Mouse (Mus musculus) embryonic facial prominence, embryonic 11.5 days (tissue): ENCODE measurements around the gene Gm45140. TPM values are rescaled to one million over a fixed set of nuclear protein-coding genes. Genes with fewer than 3 reads are reported as not detected.
A peak's percentile ranks its signal among the peaks of the same experiment; 100 is the strongest.

ENCODE experiments used
- ATAC-seq: fragments of 200-750 bp; cut with Nextera tagmentation; replicated peaks from 2 replicates; pipeline ENCODE4 v1.8.0; 2017; ENCODE audit warnings: low read depth; ENCODE audit not compliant: insufficient number of reproducible peaks, low FRiP score, low TSS enrichment
- DNase-seq: peaks from one replicate; pipeline ENCODE4 v3.0.0-alpha.2; 2015; ENCODE audit warnings: low spot score
- H3K27ac ChIP-seq: fragments of 300-500 bp; sonication (generic); replicated peaks from 2 replicates; pipeline ENCODE4 v1.5.1; 2014; ENCODE audit warnings: mild to moderate bottlenecking, low read depth, low read length, control low read depth
- H3K27me3 ChIP-seq: fragments of 300-500 bp; sonication (generic); 2 replicates; pipeline ENCODE4 v1.6.1; 2014; ENCODE audit warnings: mild to moderate bottlenecking, low read length, moderate library complexity, mixed read lengths; ENCODE audit not compliant: control insufficient read depth, insufficient read depth
- H3K36me3 ChIP-seq: fragments of 300-500 bp; sonication (generic); replicated peaks from 2 replicates; pipeline ENCODE4 v1.6.1; 2014; ENCODE audit warnings: low read depth, mild to moderate bottlenecking, low read length, moderate library complexity, mixed read lengths; ENCODE audit not compliant: control insufficient read depth, insufficient read depth
- H3K4me1 ChIP-seq: fragments of 300-500 bp; sonication (generic); 2 replicates; pipeline ENCODE4 v1.6.1; 2014; ENCODE audit warnings: low read length, mixed read lengths; ENCODE audit not compliant: control insufficient read depth, insufficient read depth
- H3K4me2 ChIP-seq: fragments of 300-500 bp; sonication (generic); 2 replicates; pipeline ENCODE4 v1.6.1; 2014; ENCODE audit warnings: low read depth, mild to moderate bottlenecking, control low read depth, low read length, moderate library complexity
- H3K4me3 ChIP-seq: fragments of 300-500 bp; sonication (generic); 2 replicates; pipeline ENCODE4 v1.5.1; 2014; ENCODE audit warnings: low read depth, low read length, control low read depth
- H3K9ac ChIP-seq: fragments of 300-500 bp; sonication (generic); replicated peaks from 2 replicates; pipeline ENCODE4 v1.6.1; 2014; ENCODE audit warnings: mild to moderate bottlenecking, control low read depth, low read length
- H3K9me3 ChIP-seq: fragments of 300-500 bp; sonication (generic); replicated peaks from 2 replicates; pipeline ENCODE4 v1.6.1; 2016; ENCODE audit warnings: mild to moderate bottlenecking, low read length, inconsistent platforms, mixed read lengths; ENCODE audit not compliant: control insufficient read depth
- WGBS: fragments of 180-500 bp; shearing (Covaris S2); extraction: QIAGEN DNeasy Blood & Tissue Kit; methylation state at CpG from one replicate; pipeline ENCODE4 v1.1.7; 2014; 5-methylcytosine and 5-hydroxymethylcytosine counted together
- polyA plus RNA-seq: library from polyadenylated mRNA; unstranded; fragments of >200 nt; fragmentation: Nextera tagmentation; extraction: Ambion mirVana; gene quantifications from 2 replicates; pipeline ENCODE4 v1.2.1, GENCODE M21; 2014

Gm45140 gene
- polyA plus RNA-seq: 1.2 and 3.2 TPM in 2 replicates

GRCm38 (mm10) chr6:87835695-87836094 is at the start of gene Gm45140:
Gene Gm45140, minus strand, starts transcription at chr6:87835795.
- Histone ChIP-seq H3K4me3 (no peak within 1 kb of the TSS), H3K27ac (no peak within 1 kb of the TSS), H3K4me1 (no peaks in the 10 kb centered on the region), H3K9me3 (no peaks in the 10 kb centered on the region), H3K4me2 (no peak within 1 kb of the TSS), H3K9ac (no peak within 1 kb of the TSS), H3K27me3 (no peaks in the 10 kb centered on the region), H3K36me3 (no peaks in the 10 kb centered on the region)
- DNase-seq (no peak), ATAC-seq (no peak)
- 90% methylated on average over 7 of the region's 7 CpGs for WGBS

- H3K4me2 ChIP-seq: no peak overlapping the region
- no peaks in the 10 kb centered on the region for H3K27me3 ChIP-seq
- H3K9ac ChIP-seq: no peak overlapping the region
- H3K4me1 ChIP-seq: no peaks in the 10 kb centered on the region
- H3K27ac ChIP-seq: no peak overlapping the region
- H3K4me3 ChIP-seq: no peak overlapping the region
- DNase-seq (no peak), ATAC-seq (no peak)
- H3K9me3 ChIP-seq: no peaks in the 10 kb centered on the region
- H3K36me3 ChIP-seq: no peaks in the 10 kb centered on the region
- 68% methylated on average over 4 of the region's 4 CpGs for WGBS
These were observed 47.2 kb upstream of the Gm45140 start for GRCm38 (mm10) chr6:87882816-87883215.

GRCm38 (mm10) chr6:87882221-87882620 is 46.6 kb upstream of the Gm45140 start:
- no peak for ATAC-seq
- no peak overlapping the region for H3K4me3 ChIP-seq
- no peak overlapping the region for H3K27ac ChIP-seq
- H3K9me3 ChIP-seq: no peaks in the 10 kb centered on the region
- WGBS: 74% methylated on average over 3 of the region's 3 CpGs
- H3K9ac ChIP-seq: no peak overlapping the region
- H3K4me1 ChIP-seq: no peaks in the 10 kb centered on the region
- H3K4me2 ChIP-seq: no peak overlapping the region
- no peaks in the 10 kb centered on the region for H3K27me3 ChIP-seq
- no peaks in the 10 kb centered on the region for H3K36me3 ChIP-seq
- no peak for DNase-seq

GRCm38 (mm10) chr6:87879628-87880027 is 44.0 kb upstream of the Gm45140 start:
- Histone ChIP-seq H3K36me3 (no peaks in the 10 kb centered on the region), H3K27ac (no peak overlapping the region), H3K27me3 (no peaks in the 10 kb centered on the region), H3K9me3 (no peaks in the 10 kb centered on the region), H3K4me1 (no peaks in the 10 kb centered on the region), H3K9ac (no peak overlapping the region), H3K4me2 (no peak overlapping the region), H3K4me3 (no peak overlapping the region)
- DNase-seq (no peak), ATAC-seq (no peak)
- WGBS: 69% methylated on average over 3 of the region's 3 CpGs

- H3K27me3 ChIP-seq: no peaks in the 10 kb centered on the region
- H3K4me2 ChIP-seq: no peak overlapping the region
- no peak for ATAC-seq
- no peak for DNase-seq
- no peak overlapping the region for H3K27ac ChIP-seq
- H3K9me3 ChIP-seq: no peaks in the 10 kb centered on the region
- no peaks in the 10 kb centered on the region for H3K4me1 ChIP-seq
- no peaks in the 10 kb centered on the region for H3K36me3 ChIP-seq
- no peak overlapping the region for H3K4me3 ChIP-seq
- H3K9ac ChIP-seq: no peak overlapping the region
- WGBS: 35% methylated on average over 4 of the region's 4 CpGs
These were observed 43.4 kb upstream of the Gm45140 start for GRCm38 (mm10) chr6:87879010-87879409.

- no peak overlapping the region for H3K4me2 ChIP-seq
- H3K27me3 ChIP-seq: no peaks in the 10 kb centered on the region
- H3K9me3 ChIP-seq: no peaks in the 10 kb centered on the region
- ATAC-seq: no peak
- no peak overlapping the region for H3K27ac ChIP-seq
- H3K9ac ChIP-seq: no peak overlapping the region
- no peak overlapping the region for H3K4me3 ChIP-seq
- no peaks in the 10 kb centered on the region for H3K4me1 ChIP-seq
- H3K36me3 ChIP-seq: no peaks in the 10 kb centered on the region
- peak; percentile 12 for DNase-seq
- WGBS: 61% methylated on average over 13 of the region's 13 CpGs
These were observed 40.6 kb upstream of the Gm45140 start for GRCm38 (mm10) chr6:87876068-87876643.

GRCm38 (mm10) chr6:87875562-87875961 is 40.0 kb upstream of the Gm45140 start:
- no peak overlapping the region for H3K4me3 ChIP-seq
- no peaks in the 10 kb centered on the region for H3K36me3 ChIP-seq
- WGBS: 87% methylated on average over 7 of the region's 7 CpGs
- no peaks in the 10 kb centered on the region for H3K9me3 ChIP-seq
- H3K27me3 ChIP-seq: no peaks in the 10 kb centered on the region
- H3K9ac ChIP-seq: no peak overlapping the region
- H3K4me2 ChIP-seq: no peak overlapping the region
- no peaks in the 10 kb centered on the region for H3K4me1 ChIP-seq
- no peak overlapping the region for H3K27ac ChIP-seq
- DNase-seq (no peak), ATAC-seq (no peak)

- no peaks in the 10 kb centered on the region for H3K27me3 ChIP-seq
- no peak overlapping the region for H3K9ac ChIP-seq
- H3K27ac ChIP-seq: no peak overlapping the region
- H3K9me3 ChIP-seq: no peaks in the 10 kb centered on the region
- ATAC-seq (no peak), DNase-seq (no peak)
- no peak overlapping the region for H3K4me3 ChIP-seq
- no peaks in the 10 kb centered on the region for H3K4me1 ChIP-seq
- WGBS: 79% methylated on average over 1 of the region's 1 CpGs
- no peaks in the 10 kb centered on the region for H3K36me3 ChIP-seq
- H3K4me2 ChIP-seq: no peak overlapping the region
These were observed 39.5 kb upstream of the Gm45140 start for GRCm38 (mm10) chr6:87875083-87875482.
